Mouse (Mus musculus) urinary bladder, postnatal 14 days (tissue): ENCODE results near the gene Grm2.

Experiments
- DNase-seq: peaks from one replicate; pipeline ENCODE4 v3.0.0; 2021; ENCODE audit warnings: low spot score

Gene Grm2

DNA sequence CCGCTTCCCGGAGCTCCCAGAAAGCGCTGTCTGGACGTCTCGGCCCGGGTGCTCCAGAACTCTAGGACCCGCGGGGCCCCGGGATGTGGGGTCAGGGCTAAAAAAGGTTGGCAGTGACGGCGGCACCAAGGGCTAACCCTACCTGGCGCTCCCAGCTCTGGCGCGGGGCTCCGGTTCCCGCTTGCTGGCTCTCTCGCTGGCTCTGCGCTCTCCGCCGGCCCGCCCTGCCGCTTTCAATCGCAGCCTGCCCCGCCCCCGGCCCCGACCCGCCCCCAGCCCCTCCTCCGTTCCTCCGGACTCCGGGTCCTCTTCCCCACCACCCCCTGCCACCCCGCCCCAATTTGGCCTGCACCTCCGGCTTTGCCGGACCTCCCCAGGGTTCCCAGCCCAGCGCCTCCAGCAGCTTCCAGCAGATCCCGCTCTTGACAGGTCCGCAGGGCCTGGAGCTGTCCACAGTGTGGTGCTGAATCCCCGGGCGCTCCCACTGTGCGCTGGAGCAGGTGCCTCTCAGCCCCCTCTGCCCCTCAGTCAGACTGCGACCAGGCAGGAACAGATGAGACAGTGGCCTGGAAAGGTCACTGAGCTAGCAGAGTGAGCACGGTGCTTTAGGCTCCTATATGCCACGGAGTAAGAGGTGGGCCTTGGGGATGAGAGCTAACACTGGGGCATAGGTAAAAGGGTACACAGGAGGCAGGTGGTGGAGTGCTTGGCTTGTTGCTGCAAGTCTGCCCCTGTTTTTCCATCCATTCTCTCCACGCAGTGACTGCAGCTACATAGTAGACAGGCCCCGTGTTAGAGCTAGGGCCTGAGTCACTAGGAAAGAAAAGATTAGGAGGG, at the start of gene Grm2:
TSS of gene Grm2 (minus strand) at position 199 of the 837 bp plus-strand sequence.
- peak; percentile 73 for DNase-seq

DNA sequence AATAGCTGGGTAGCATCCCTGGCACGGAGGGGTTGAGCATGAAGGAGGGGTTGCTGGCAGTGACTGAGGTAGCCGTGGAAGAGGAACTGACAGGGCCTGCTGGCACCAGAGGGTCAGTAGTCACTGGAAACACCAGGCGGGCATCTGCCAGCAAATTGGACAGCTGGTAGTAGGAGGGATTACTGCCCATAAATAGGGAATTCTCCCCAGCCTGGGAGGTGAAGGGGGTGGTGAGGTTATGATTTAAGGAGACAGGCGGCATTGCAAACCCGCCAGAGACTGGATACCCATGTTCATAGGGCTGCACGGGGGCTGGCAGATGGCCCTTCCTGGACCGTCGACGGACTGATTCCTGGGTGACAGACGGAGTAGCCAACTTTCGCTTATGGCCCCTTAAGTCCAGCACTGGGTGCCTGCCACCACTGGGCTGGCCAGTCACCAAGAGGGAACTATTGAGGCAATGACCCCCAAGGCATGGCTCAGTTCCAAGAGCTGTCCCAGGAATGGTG, 37.1 kb upstream of the Grm2 start:
- DNase-seq: no peak

DNA sequence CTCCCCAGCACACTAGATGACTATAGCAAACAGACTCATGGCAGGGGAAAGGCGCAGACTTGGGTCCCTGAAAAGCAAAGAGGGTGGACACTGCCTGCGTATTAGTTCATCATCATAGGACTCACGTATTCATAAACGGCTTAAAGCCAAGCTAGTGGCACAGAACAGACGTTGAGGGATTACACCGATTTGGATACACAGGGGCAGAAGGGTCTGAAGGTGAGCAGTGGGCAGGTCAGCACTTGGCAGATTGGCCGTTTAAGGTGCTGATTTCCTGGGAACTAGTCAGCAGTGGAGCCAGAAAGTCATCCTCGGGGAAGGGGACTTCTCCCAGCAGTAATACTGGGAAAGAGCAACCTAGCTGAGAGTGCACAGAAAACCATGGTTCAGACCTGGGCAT, 33.0 kb upstream of the Grm2 start:
- no peak for DNase-seq

DNA sequence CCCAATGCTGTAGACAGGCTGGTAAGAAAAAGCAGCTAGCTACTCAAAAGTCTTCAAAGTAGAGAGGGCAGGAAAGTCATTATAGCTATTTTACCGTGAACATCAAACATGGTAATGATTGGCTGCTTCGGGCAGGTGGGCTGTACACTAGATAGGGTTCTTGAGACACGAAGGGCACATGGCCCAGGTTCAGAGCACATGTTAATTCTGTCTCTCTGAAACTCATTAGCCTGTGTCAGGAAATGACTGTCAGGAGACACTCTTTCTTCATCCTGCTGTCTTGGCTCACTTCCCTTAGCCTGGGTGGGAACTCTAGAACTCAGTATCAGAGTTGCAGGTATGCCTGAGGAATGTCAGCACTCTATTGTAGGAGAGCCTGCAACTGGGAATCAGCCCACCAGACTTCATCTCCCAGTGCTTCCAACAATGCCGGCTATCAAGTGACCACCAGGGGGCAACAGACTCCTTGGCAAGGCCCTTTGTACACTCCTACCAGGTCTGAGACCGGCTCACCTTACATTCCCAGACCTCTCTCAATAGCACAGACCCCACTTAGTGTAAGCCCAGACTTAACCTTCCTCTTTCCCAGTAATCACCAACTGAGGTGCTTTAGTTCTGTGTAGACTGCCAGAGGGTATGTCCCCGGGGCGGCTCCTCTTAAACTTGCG, 31.2 kb upstream of the Grm2 start:
- peak; percentile 79 for DNase-seq

DNA sequence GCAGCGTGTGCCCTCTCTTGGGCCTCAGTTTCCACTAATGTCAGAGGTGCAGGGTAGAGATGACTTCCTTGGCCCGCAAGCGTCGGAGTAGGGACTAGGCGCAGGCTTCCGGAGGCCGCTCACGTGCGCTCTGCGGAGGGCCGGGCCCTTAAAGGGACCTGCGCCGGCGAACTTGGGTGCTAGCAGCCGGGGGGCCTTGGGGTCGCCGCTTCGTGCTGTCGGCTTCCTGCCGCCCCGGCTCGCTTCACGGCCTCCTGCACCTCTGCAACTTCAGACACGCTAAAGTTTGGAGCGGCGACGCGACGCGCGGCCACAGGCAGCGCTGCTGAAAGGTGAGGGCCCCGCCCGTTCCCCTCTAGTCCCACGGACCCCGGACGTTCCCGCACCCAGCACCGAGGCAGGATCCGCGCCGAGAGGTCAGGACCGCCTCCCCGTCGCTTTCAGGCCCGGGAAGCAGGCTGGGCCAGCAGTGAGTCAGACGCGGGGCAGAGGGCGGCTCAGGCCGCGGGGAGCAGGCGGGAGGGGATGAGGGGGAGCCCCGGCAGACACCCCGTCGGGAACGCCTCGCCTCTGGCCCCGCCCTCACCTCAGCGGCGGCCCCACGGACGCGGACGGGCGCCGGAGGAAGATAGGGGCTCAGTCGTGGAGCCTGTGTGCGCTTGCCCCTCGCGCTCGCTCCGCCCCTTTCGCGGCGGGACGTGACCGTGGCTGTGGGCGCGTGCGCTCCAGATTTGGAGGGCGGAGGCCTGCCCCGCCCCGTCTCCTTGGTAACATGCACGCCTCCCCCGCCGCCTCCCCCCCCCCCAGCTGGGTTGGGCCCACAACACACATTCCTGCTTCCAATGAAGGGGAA, 29.6 kb upstream of the Grm2 start, which contains the start of gene Tex264:
TSS of gene Tex264 (minus strand) at position 679 of the 853 bp plus-strand sequence.
- peak; percentile 89 for DNase-seq

DNA sequence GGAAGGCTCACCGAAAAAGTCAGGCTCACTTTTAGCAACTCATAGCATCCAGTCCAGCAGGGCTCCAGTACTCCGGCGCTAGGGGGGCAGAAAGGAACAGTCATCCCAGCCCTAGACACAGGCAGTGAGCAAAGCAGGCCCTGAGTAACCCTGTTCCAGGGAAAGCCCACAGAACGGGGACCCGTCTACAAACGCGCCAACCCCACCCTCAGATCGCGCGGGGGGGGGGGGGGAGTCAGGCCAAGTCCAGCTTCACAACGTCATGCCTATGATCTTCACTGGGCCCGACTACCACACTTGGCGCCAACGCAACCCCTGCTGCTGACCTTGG, 29.0 kb upstream of the Grm2 start:
- DNase-seq: peak; percentile 14

DNA sequence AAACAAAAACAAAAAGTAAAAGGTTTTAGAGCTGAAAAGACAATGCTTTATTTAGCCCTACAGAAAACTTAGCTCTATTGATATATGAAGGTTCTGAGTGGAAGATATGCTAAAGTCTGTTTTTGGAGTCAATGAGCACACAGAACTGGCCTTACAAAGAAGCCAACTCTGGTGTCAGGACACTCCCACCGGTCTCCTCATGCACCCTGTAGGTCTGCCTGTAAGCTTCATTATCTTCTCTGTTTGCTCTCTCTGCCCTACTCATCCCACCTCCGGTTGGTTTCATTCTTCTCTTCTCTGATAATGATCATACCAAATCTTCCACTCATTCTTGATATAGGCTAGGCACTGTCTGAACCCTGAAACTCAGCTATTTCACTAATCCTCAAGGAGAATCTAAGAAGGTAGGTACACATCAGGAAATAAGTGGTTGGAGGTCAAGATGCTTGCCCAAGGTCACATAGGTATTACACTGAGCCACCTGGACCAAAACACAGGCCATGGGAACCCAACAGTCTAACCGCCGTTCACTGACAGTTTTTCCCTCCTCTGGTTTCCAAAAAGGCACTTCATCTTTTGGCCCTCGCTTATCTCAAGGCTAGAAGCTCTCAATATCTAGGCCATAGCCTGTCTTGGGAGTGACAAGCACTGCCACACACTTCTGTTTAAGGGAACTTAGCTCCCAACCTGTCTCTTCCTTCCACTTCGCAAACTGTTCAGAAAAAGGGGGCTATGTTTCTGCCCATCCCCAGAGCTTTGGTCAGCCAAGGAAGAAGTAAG, 28.4 kb upstream of the Grm2 start:
- DNase-seq: no peak

DNA sequence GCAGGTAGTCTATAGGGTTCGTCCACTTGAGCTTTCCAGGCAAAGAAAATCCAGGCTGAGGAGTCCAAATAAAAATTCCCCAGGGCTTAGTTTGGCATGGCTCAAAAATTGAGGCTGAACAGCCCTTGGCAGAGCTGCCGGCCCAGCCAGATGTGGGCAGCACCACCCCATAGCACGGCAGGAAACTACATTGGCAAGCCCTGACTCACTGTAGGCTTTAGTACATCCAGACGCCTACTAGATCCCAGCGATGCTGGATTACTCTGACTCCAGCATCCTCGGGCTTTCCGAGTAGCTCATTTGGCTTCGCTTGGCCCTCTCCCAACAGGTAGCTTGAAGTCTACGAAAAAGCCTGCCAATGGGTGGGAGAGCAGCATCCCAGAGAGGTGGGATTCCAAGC, 25.1 kb upstream of the Grm2 start:
- no peak for DNase-seq

DNA sequence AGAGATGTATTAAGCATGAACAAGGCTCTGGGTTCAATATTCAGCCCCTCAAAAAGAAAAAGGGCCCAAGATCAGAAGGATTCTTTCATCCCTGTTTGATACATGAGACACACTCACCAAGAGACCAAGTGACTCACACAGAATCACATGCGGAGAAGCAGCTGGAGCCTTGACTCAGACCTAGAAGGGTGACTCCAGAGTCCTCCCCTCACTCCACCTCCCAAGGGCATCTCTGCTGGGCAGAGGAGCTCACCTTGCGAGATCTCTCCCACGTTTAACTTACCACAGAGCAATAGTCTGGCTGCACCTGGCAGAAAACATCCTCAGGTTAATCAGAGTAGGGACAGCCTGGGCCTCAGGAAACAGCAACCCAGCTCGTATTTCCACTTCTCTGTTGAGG, 22.4 kb upstream of the Grm2 start:
- no peak for DNase-seq

DNA sequence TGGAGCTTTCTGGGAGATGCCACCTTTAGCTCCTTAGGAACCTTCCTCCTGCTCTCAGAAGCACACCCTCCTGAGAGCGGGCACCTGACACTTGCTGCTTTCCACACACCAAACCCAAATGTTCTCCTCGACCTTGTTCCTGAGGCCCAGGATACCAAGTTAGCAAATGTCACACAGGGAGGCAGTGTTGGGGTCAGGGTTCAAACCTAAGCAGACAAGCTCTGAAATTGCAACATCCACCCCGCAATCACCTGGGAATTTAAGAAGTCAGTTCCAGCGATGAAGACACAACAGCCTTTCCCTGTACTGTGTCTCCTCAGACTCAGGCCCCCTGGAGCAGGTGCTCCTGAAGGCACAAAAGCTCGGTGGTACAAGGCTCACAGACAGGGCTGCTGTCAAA, 21.8 kb upstream of the Grm2 start:
- no peak for DNase-seq

DNA sequence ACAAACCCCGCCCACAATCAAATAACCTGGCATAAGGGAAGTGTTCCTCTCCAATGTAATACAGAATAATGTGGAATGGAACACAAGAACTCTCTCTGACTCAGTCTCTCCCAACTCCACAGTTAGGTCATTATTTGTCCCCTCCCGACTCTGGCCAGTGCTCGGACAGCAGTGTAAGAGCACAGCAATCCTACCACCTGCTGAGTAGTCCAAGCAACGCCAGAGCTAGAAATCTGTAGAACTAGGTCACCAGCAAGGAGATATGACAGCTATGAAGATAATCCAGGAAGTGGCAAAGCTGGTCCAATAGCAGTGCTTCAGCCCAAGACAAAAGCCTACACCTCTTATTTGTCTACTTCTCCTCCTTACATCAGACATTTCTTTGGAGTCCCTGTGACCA, 20.7 kb upstream of the Grm2 start:
- no peak for DNase-seq

DNA sequence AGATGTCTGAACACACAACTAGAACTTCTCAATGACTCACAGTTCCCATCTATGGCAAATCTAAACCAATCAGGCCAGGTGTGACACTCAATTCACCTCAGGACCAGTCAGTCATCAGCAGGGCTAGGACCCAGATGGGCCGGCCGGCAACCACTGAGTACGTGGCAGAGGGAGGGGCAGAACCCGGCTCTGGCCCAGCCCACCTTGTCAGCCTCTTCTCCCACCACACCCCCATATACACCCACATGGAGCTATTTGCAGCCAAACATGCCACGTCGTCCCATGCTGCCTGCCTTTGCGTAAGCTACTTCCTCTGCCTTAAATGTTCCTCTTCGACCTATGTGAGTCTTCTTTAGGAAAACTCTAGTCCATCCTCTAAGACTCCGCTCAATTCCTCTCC, 20.1 kb upstream of the Grm2 start:
- DNase-seq: peak; percentile 21

DNA sequence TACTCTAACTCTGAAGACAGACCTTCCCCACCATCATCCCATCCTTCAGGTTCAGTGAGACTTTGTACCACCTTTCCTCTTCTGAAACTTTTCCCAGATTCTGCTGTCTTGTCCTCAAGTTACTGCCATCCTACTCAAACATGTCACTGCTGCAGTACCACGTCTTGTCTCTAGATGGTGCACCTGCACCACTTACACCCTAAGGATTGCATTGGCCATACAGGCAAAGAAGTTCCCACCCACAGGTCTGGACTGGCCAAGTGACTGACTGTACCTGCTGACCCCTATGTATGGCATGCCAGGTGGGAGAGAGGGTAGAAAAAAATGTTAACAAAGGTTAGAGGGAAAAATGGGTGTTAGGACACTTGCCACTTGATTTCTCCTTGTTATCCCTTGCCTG, 19.6 kb upstream of the Grm2 start:
- DNase-seq: peak; percentile 81

DNA sequence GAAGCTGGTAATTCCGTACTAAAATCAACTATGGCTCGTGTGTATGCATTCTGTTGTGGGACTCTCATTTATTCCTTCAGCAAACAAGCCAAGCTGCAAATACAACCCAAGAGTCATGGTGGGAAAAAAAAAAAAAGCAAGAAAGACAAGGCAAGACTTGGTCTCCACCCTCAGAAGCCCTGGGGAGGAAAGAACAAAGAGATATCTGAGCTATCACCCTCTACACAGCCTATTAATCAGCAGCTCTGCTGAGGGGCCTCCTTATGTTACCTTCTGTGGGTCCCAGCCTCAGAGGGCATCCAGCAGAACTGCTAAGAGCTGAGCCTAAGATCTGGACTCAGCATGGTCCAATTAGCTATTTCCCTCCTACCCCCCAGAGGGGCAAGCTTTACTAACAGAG, 18.0 kb upstream of the Grm2 start:
- DNase-seq: no peak

DNA sequence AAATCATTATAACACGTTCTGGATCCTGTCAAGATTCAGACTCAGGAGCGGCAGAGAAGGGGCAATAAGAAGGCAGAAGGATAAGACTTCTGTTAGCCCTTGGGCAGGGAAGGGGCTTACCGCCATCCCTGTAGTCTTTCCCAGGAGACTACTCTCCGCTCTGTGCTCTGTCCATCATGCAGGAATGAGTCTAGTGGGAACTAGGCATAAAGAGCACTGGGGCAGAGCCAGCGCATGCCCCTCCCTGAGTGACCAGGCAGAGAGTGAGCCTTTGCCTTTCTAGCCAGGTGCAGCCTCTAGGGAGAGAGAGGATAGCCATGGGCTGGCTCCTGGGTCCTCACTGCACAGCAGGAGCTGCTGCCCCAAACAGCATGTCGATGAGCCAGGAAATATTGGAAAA, 9.0 kb upstream of the Grm2 start:
- DNase-seq: no peak

DNA sequence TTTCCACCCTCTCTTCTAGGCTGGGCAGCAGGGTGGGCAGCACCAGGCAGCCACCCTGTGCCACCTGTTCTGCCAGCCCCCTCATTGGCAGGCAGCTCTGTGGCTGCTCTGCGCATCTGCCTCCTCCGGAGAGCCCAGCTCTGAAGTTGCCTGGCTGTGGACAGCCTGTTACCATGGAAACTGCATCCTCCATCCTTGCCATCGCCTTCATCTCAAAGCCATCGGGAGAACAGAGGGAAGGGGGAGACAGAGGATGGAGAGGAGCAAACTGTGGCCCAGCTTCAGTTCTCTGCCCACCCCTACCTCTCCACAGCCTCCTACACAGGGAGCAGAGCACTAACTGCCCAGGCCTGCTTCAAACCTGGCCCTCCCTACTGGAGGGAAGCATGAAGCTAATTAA, 8.6 kb upstream of the Grm2 start:
- no peak for DNase-seq

DNA sequence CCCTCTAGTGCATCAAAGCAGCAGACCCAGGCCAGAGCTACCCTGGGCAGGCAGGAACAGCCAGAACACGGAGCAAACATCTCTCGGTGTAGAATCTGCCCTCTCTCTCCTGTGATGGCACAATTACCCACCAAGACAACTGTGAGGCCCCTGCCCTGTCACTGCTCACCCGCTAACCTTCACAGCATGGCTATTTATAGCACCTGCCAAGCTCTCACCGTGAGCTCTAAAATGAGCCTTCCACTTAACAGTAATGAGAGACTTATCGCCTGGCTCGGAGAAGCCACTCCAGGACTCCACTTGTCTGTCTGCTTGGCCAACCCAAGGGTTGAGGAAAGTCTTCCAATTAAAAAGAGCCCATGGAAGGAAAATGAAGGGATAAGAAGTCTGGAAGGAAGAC, 7.3 kb upstream of the Grm2 start:
- no peak for DNase-seq

DNA sequence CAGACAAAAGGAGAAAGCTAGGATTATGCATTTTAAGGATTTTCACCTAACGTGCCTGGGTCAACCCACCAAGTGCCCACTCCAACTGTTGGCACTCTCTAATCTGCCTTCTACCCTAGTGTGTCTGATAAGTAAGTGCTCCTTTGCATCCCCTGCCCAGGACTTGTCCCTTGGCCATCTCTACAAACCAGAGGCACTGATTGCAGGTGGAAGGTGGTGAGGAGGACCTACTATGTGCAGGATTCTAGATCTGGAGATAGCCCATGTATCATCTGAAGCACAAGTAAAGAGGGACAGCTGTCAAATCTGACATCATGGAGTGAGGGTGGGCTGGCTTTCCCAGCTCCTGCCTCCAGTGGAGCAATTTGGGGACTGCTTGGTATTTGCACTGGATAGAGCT, 4.1 kb upstream of the Grm2 start:
- no peak for DNase-seq

DNA sequence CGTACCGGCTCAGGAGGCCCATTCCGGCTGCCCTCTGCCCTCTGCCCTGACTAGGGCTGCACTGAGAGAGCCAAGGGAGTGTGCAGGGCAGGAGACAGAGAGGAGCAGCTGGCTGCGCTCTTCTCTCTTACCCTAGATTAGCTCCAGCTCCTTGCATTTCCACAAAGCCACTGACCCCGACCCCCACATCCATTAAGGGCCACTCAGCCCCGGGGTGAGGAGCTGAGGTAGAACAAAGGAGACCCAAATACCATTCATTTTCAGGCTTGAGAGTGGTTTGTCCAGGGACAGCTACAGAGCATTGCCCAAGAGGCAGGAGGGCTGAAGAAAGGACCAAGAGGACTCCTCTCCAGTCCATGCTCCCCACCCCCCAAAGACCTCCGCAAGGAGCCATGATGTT, 3.6 kb upstream of the Grm2 start:
- DNase-seq: no peak

DNA sequence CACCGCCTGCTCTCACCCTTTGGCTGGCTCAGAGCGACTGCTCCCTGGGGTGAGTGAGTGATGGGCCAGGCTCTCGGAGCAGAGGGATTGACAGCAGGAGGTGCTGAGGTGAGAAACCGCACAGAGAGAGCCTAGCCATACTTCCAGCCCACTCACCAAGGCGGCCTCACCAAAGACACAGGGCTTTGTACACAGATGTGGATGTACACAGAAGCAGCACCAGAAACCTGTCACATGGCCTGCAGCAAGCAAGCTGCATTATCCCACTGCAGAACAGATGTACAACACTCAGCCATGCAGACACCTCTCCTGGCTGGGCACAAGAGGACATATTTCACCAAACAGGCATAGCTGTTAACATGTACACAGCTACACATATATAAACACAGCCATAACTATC, 1.7 kb upstream of the Grm2 start:
- no peak for DNase-seq

DNA sequence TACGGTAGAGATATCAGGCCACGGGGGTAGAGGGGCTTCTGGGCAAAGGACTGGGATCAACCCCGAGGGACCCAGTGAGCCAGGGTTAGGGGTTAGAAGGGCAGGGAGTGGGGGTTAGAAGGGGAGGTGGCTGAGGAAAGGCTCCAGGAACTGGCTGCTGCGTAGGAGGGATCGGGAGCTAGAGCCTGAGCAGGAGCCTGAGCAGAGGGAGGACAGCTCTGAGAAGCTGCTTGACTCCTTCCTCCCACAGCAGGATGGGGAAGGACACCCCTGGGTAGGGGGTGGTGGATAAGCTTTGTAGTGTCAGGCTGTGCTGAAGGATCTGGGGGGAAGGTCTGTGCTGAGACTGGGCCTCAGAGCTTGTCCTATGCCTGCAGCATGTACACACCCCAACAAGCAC, 938 bp upstream of the Grm2 start:
- DNase-seq: no peak

DNA sequence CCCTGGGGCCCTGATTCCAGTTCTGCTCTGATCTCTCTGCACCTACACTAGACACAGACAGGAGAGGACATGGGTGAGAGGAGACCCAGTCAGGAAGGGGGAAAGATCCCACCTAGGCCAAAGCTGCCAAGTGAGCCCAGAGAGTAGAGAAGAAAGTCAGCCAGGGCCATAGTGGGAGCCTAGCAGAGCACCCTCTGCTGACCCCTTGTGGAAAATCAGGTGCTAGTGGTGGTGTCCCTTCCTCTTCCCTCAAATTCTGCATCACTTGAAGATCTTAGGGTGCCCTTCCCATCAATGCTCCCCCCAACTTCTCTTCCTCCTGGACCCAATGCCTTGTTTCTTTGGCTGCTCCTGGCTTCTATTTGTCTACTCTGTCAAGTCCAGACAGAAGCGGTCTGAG, 3.2 kb downstream of the Grm2 start:
- DNase-seq: no peak
